Mouse (Mus musculus): Measurements from ENCODE around the gene Alkbh6.

GRCm38 (mm10) chr7:30294296-30294695, 14.2 kb upstream of the Alkbh6 start:
- TF ChIP-seq POLR2A (IDR thresholded peaks at IDR 0.05; ENCODE audit: extremely low read depth, insufficient read depth, low read length) (no peak), CTCF (IDR thresholded peaks at IDR 0.05; ENCODE audit: low read depth, low read length) (no peak)
